Mouse (Mus musculus) neural tube, embryonic 15.5 days (tissue): Measurements from ENCODE around the gene Gpr18. TPM values are rescaled to one million over a fixed set of nuclear protein-coding genes. Genes with fewer than 3 reads are reported as not detected.

Experiments
- ATAC-seq: fragments of 200-750 bp; cut with Nextera tagmentation; 2 replicates; pipeline ENCODE4 v1.8.0; 2017; ENCODE audit warnings: mild to moderate bottlenecking, moderate TSS enrichment, moderate library complexity; ENCODE audit not compliant: low FRiP score
- H3K27ac ChIP-seq: fragments of 300-500 bp; sonication (generic); replicated peaks from 2 replicates; pipeline ENCODE4 v1.5.1; 2015; ENCODE audit warnings: mild to moderate bottlenecking, inconsistent platforms
- H3K27me3 ChIP-seq: fragments of 300-500 bp; sonication (generic); replicated peaks from 2 replicates; pipeline ENCODE4 v1.6.1; 2015; ENCODE audit warnings: inconsistent platforms
- H3K36me3 ChIP-seq: fragments of 300-500 bp; sonication (generic); 2 replicates; pipeline ENCODE4 v1.6.1; 2015; ENCODE audit warnings: inconsistent platforms
- H3K4me1 ChIP-seq: fragments of 300-500 bp; sonication (generic); 2 replicates; pipeline ENCODE4 v1.6.1; 2015; ENCODE audit warnings: inconsistent platforms
- H3K4me2 ChIP-seq: fragments of 300-500 bp; sonication (generic); 2 replicates; pipeline ENCODE4 v1.6.1; 2015; ENCODE audit warnings: inconsistent platforms, mild to moderate bottlenecking, moderate library complexity
- H3K4me3 ChIP-seq: fragments of 300-500 bp; sonication (generic); replicated peaks from 2 replicates; pipeline ENCODE4 v1.5.1; 2015; ENCODE audit warnings: mild to moderate bottlenecking, inconsistent platforms
- H3K9ac ChIP-seq: fragments of 300-500 bp; sonication (generic); replicated peaks from 2 replicates; pipeline ENCODE4 v1.6.1; 2015; ENCODE audit warnings: mild to moderate bottlenecking, inconsistent platforms
- H3K9me3 ChIP-seq: fragments of 300-500 bp; sonication (generic); replicated peaks from 2 replicates; pipeline ENCODE4 v1.6.1; 2016; ENCODE audit warnings: inconsistent platforms
- WGBS: fragments of 180-500 bp; shearing (Covaris S2); methylation state at CpG from one replicate; pipeline ENCODE4 v1.1.7; 2015; ENCODE audit warnings: mixed read lengths; 5-methylcytosine and 5-hydroxymethylcytosine counted together
- polyA plus RNA-seq: library from polyadenylated mRNA; unstranded; fragments of >200 nt; fragmentation: Nextera tagmentation; extraction: Ambion mirVana; gene quantifications from 2 replicates; pipeline ENCODE4 v1.2.1, GENCODE M21; 2015

Gene Gpr18
- polyA plus RNA-seq, result 1.7 TPM in 1 of 2 replicates, not detected in the other

DNA sequence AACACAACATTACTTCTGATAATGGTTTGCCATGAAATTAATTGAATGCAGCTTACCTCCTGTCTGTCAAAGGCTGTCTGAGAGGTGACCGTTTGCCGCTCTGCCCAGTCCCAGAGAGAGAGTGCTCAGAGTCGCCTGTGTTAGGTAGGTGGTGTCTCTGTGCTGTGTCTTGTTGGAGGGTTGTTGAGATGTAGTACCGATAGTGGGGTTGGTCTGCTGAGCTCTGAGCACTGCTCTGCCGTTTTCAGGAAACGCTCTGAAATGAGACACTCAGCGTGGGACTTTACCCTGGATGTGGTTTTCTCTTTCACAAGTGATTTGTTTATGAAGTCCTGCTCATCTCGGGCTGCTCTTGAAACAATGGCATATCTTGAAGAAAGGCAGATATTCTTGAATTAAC, at the start of gene Gpr18:
Gene Gpr18, minus strand, starts transcription at position 161 of the 400 bp plus-strand sequence.
- Histone ChIP-seq H3K36me3 (peaks cover 30% of the 10 kb centered on the region), H3K27ac (no peak within 1 kb of the TSS), H3K4me3 (no peak within 1 kb of the TSS), H3K4me2 (no peak within 1 kb of the TSS), H3K4me1 (no peaks in the 10 kb centered on the region), H3K9ac (no peak within 1 kb of the TSS), H3K27me3 (no peaks in the 10 kb centered on the region), H3K9me3 (no peaks in the 10 kb centered on the region)
- no peak for ATAC-seq
- WGBS, result 90% methylated on average over 8 of the region's 8 CpGs

DNA sequence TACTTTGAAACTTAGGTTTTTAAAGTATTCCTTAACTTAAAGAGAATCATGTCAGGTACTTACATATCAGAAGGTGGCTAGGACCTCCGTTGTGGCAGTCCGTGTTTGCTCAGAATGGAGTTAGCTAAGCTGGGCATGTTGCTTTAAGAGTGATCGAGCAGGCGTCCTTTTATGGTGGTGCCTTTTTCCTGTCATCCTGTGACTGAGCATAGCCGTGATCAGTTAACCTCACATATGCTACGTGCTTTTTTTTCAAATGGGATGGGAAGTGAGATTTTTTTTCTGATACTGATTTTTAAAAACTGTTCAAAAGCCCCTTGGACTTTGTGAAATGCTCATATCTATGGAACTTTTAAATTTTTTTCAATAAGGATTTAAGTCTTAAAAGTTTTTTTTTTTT, 49.4 kb upstream of the Gpr18 start, which contains the start of gene Gpr183:
Gene Gpr183, minus strand, starts transcription at position 206 of the 400 bp plus-strand sequence.
- Histone ChIP-seq H3K27ac (no peak within 1 kb of the TSS), H3K36me3 (no peaks in the 10 kb centered on the region), H3K4me2 (no peak within 1 kb of the TSS), H3K4me3 (no peak within 1 kb of the TSS), H3K9me3 (no peaks in the 10 kb centered on the region), H3K9ac (no peak within 1 kb of the TSS), H3K4me1 (peaks cover 10% of the 10 kb centered on the region), H3K27me3 (no peaks in the 10 kb centered on the region)
- 59% methylated on average over 6 of the region's 6 CpGs for WGBS
- no peak for ATAC-seq

DNA sequence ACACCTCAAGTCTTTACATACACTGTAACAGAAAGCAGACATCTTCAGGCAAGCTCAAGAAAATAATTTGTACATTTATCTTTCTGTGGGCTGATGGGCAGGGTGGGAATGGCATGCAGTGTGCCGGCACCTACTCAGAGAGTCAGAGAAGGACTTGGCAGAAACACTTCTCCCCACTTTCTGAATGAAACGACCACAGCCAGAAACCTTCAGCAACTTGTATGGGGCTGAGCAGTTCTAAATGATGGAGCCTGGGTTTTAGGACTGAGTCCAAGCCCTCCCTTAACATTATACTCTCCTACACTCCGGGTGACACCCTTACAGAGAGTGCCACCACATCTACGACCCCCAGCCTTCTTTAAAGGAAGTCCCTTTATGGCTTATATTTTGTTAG, 48.4 kb upstream of the Gpr18 start:
- no peaks in the 10 kb centered on the region for H3K27me3 ChIP-seq
- H3K4me3 ChIP-seq, result no peak overlapping the region
- WGBS, result 55% methylated on average over 4 of the region's 4 CpGs
- H3K4me1 ChIP-seq, result peaks cover 10% of the 10 kb centered on the region
- H3K36me3 ChIP-seq, result no peaks in the 10 kb centered on the region
- H3K9me3 ChIP-seq, result no peaks in the 10 kb centered on the region
- H3K4me2 ChIP-seq, result no peak overlapping the region
- no peak overlapping the region for H3K9ac ChIP-seq
- H3K27ac ChIP-seq, result no peak overlapping the region; the same call in 1 of the 2 replicates
- no peak; the same call in 1 of the 2 replicates for ATAC-seq

DNA sequence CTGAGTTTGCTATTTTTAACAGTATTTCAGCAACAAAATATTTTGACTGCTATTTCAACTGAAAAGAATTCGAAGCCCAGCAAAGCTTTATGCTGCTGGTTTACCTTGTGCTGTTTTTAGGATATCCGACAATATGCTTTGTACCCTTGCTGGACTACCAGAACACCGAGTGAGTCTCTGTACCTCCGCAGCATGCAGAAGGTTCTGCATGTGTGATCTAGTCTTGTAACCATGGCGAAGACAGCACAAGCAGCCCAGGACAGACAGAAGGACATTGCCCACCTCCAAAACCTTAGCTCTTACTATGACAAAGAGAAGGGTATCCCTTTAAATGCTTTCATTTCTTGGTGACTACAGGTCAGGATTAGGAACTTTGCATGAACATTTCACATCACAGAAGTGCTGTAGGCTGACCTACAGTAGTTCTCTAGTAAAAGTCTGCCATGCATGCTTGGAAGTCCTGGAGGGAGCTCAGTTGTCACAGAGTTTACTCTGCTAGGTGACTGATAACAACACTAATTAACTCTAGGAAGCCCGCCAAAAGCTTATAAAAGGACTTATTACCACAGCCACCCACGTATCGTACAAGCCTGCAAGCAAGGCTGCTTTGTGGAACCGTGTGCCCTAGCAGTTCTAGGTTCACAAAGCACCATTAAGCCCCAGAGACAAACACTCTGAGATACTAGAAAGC, 47.8 kb upstream of the Gpr18 start:
- H3K4me2 ChIP-seq, result no peak overlapping the region
- WGBS, result 61% methylated on average over 9 of the region's 9 CpGs
- ATAC-seq, result no peak

DNA sequence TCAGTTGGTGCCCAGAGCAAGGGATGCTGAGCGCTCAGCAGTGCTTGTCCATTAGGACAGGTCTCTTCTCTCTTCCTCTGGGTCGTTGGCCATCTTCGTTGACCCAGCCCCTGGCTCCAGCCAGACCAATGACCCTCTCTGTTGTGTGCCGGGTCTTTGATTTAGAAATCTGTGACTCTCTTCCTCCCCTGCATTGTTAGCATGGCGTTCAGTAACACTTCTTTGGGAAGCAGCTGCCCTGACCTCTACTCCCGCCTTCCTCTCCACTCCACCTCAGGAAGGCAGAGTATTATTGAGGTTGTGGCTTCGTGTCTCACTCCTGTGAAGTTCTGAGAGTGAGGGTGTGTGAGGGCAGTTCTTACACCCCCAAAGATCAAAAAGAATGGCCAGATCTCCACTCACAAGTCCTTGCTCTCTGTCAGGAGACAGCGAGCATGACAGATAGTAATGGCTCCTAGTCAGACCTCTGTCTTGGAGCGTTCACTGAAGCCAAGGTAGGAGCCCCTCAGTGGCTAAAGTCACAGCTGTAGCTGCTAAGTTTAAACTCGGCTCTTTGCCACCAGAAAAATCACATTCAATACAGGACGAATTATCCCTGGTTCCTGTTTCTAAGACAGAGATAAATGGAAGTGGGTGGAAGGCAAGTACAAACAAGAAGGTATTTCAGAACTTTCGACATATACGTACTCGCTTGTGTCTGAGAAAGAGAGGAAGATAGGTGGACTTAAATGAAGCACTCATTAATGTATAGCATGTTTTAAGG, 46.7 kb upstream of the Gpr18 start:
- Histone ChIP-seq H3K4me1 (peaks cover 17% of the 10 kb centered on the region), H3K9me3 (no peaks in the 10 kb centered on the region), H3K4me2 (no peak overlapping the region), H3K9ac (no peak overlapping the region), H3K4me3 (no peak overlapping the region), H3K27ac (no peak overlapping the region), H3K36me3 (no peaks in the 10 kb centered on the region), H3K27me3 (no peaks in the 10 kb centered on the region)
- WGBS, result 83% methylated on average over 14 of the region's 14 CpGs
- ATAC-seq, result no peak

More for the DNA sequence above, 47.8 kb upstream of the Gpr18 start:
- peaks cover 15% of the 10 kb centered on the region for H3K4me1 ChIP-seq
- H3K9me3 ChIP-seq, result no peaks in the 10 kb centered on the region
- H3K27me3 ChIP-seq, result no peaks in the 10 kb centered on the region
- no peak overlapping the region; the same call in 1 of the 2 replicates for H3K27ac ChIP-seq
- H3K36me3 ChIP-seq, result no peaks in the 10 kb centered on the region
- no peak overlapping the region for H3K9ac ChIP-seq
- no peak overlapping the region for H3K4me3 ChIP-seq

DNA sequence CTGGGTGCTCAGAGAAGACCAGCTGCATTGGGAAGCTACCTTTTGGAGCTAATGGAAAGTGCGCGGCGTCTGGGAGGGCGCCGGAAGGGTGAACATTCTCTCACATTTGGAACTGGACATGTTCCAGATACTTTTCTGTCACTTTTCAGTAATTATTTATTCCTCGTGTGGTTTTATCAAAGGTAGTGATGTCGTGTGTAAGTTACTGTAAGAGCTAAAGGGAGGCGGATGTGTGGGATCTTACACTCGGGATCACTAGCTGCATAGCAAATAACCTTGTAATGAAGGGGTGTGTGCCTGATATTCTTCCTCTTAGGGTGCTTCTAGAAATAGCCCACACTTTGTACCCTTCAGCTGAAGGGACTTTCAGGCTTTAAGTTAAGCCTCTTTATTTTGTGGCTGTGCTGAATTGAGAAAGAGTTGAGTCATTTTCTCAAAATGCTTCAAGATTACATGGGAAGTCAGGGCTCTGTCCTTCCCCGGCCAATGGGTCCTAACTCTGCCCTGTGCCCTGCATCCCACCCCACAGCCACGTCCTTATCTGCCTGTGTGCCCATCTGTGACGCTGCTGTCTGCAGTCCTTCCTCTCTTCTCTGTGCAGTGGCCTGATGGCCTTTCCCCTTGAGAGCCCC, 46.0 kb upstream of the Gpr18 start:
- Histone ChIP-seq H3K9me3 (no peaks in the 10 kb centered on the region), H3K4me2 (no peak overlapping the region), H3K9ac (no peak overlapping the region), H3K27ac (no peak overlapping the region), H3K4me3 (no peak overlapping the region), H3K36me3 (no peaks in the 10 kb centered on the region), H3K27me3 (no peaks in the 10 kb centered on the region), H3K4me1 (peaks cover 17% of the 10 kb centered on the region)
- WGBS, result 84% methylated on average over 12 of the region's 12 CpGs
- no peak for ATAC-seq

DNA sequence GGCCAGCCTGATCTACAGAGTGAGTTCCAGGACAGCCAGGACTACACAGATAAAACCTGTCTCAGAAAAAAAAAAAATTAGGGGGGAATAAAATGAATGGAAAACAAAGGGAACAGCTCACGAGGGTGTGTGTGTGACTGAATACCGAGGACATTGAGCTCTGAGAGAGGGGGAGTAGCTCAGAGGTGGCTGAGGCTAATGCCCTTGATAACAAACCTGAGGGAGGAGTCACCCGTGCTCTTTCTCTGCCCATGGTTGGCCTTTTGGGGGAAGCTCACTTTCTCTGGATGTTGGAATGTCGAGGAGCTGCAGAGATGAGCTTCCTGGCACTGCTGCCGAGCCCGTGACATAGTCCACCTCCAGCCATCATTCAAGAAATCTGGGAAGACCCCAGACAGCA, 45.4 kb upstream of the Gpr18 start:
- H3K27me3 ChIP-seq, result no peaks in the 10 kb centered on the region
- no peaks in the 10 kb centered on the region for H3K36me3 ChIP-seq
- H3K9ac ChIP-seq, result no peak overlapping the region
- H3K9me3 ChIP-seq, result no peaks in the 10 kb centered on the region
- no peak for ATAC-seq
- 82% methylated on average over 6 of the region's 6 CpGs for WGBS
- H3K4me3 ChIP-seq, result no peak overlapping the region
- no peak overlapping the region for H3K27ac ChIP-seq
- no peak overlapping the region for H3K4me2 ChIP-seq
- H3K4me1 ChIP-seq, result peaks cover 17% of the 10 kb centered on the region

DNA sequence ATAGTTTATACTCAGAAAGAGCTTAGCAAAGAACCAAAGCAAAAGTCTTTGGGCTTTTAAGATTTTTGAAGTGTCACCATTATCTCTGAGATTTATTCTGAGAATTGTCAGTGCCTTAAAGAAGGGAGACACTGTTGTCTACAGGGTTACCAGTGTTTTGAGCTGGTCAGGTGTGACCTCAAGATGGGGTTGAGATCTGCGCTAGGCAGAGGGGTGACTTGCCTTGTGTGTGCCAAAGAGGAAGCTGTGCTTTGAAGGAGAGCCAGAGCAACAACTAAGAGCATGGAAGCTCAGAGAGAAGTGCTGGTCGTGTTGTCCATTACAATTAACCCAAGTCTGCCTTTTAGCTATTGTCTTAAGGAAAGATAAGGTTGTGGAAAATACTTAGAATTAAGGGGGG, 45.0 kb upstream of the Gpr18 start:
- H3K36me3 ChIP-seq, result no peaks in the 10 kb centered on the region
- no peak for ATAC-seq
- 86% methylated on average over 2 of the region's 2 CpGs for WGBS

DNA sequence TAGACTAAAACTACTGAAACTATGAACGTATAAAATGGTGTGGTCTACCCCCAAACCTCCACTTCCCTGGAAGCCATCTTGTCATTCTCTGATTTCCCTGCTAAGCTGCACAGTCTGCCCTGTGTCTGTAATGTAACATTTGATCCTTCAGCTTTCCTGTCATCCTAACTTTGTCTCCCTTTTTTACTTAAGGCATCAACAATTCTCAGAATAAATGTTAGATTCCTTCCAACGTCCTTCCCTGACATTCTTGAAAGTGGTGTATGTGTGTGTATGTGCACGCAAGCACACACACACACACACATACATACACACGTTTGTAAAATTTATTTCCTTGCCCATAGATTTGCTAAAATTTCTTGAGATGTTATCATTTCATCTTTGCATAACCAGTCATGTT, 44.5 kb upstream of the Gpr18 start:
- no peak overlapping the region for H3K4me3 ChIP-seq
- no peak overlapping the region for H3K27ac ChIP-seq
- H3K4me2 ChIP-seq, result no peak overlapping the region
- no peak for ATAC-seq
- H3K9ac ChIP-seq, result no peak overlapping the region
- WGBS, result 93% methylated on average over 4 of the region's 4 CpGs
- H3K36me3 ChIP-seq, result no peaks in the 10 kb centered on the region
- no peaks in the 10 kb centered on the region for H3K27me3 ChIP-seq
- H3K9me3 ChIP-seq, result no peaks in the 10 kb centered on the region
- peaks cover 17% of the 10 kb centered on the region for H3K4me1 ChIP-seq

More for the DNA sequence above, 45.0 kb upstream of the Gpr18 start:
- Histone ChIP-seq H3K27me3 (no peaks in the 10 kb centered on the region), H3K4me2 (no peak overlapping the region), H3K4me1 (peaks cover 17% of the 10 kb centered on the region), H3K9me3 (no peaks in the 10 kb centered on the region), H3K9ac (no peak overlapping the region), H3K27ac (no peak overlapping the region), H3K4me3 (no peak overlapping the region)

DNA sequence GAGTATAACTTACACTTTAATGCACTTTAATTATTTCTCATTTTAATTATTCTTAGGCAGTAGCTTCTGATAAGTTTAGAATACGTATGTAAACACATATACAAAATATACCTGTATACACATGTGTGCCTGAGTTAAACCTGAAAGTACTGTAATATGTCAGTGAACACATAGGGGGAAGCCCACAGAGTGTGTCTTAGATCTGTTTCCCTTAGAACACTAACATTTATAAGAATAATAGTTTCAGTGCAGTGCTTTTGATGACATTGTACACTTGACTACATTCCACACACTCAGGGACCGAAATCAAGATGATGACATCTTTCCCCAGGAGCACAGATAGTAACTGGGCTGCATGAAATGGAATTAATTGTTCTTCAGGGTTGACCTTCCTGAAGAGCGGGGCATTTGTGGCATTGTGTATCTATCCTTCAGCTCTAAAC, 44.0 kb upstream of the Gpr18 start:
- 91% methylated on average over 3 of the region's 3 CpGs for WGBS
- Histone ChIP-seq H3K4me2 (no peak overlapping the region), H3K4me3 (no peak overlapping the region), H3K9ac (no peak overlapping the region), H3K27me3 (no peaks in the 10 kb centered on the region), H3K9me3 (no peaks in the 10 kb centered on the region), H3K4me1 (peaks cover 17% of the 10 kb centered on the region), H3K27ac (no peak overlapping the region), H3K36me3 (no peaks in the 10 kb centered on the region)
- no peak for ATAC-seq

DNA sequence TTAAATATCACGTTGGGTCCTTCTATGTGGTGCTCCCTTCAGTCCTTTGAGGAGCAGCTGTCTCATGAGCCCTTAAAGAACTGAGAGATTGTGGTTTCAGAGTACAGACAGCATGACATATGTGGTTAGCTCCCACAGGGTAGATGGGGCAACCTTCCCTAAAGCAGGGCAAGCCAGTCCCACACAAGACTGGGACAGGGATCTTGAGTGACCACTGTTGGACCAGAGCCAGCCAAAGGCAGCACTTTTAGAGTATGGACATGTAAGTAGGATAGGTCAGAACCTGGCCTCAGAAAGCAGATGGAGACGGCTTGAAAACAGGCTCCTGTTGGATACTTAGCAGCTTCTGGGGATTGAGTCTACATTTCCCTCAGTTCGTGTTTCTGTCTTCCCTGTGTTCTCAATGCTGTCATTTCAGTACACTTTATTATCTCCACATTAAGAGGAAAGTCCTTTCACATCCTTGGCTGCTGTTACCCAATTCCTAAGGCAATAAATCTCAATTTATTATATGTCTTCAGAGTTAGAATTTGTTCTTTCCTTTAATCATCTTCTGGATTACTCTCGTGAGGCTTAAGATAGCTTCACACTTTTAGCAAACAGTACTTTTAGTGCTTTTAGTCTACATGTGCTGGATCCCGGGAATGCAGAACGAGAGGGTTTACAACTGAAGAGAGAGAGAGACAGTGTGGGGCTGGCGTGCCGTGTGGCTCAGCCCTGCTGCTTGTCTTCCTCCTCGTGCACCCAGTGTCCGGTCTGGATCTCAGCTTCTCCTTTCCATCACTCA, 43.4 kb upstream of the Gpr18 start:
- no peak for ATAC-seq
- Histone ChIP-seq H3K4me3 (no peak overlapping the region), H3K9ac (no peak overlapping the region), H3K27me3 (no peaks in the 10 kb centered on the region), H3K36me3 (no peaks in the 10 kb centered on the region), H3K9me3 (no peaks in the 10 kb centered on the region), H3K4me1 (peaks cover 15% of the 10 kb centered on the region), H3K27ac (no peak overlapping the region), H3K4me2 (no peak overlapping the region)
- 52% methylated on average over 10 of the region's 10 CpGs for WGBS
